Mouse (Mus musculus) bone marrow macrophage, adult 2 months (primary cell): Measurements from ENCODE around the gene Rras2.

ENCODE experiments used
- CTCF ChIP-seq: IDR thresholded peaks from 2 replicates; pipeline ENCODE4 v1.5.1; 2012; ENCODE audit warnings: low read depth, mild to moderate bottlenecking, low read length, moderate library complexity
- POLR2A ChIP-seq: IDR thresholded peaks from 2 replicates; pipeline ENCODE4 v1.6.1; 2012; ENCODE audit warnings: mild to moderate bottlenecking, low read depth, low read length, borderline replicate concordance

- TF ChIP-seq CTCF (no peak), POLR2A (no peak)
Observed at GRCm38 (mm10) chr7:114042973-114043928, 74.3 kb downstream of the Rras2 start.
